Mouse (Mus musculus) olfactory bulb, adult 2 months (tissue): ENCODE data around the gene Slc25a27.

ENCODE experiments used
- CTCF ChIP-seq: fragments of 200-500 bp; IDR thresholded peaks from 2 replicates; pipeline ENCODE4 v1.5.1; 2012; ENCODE audit warnings: low read depth, mild to moderate bottlenecking, low read length, moderate library complexity; ENCODE audit not compliant: insufficient read depth
- POLR2A ChIP-seq: fragments of 200-500 bp; IDR thresholded peaks from 2 replicates; pipeline ENCODE4 v1.6.1; 2012; ENCODE audit warnings: mild to moderate bottlenecking, low read depth, low read length, moderate library complexity; ENCODE audit not compliant: insufficient read depth

DNA sequence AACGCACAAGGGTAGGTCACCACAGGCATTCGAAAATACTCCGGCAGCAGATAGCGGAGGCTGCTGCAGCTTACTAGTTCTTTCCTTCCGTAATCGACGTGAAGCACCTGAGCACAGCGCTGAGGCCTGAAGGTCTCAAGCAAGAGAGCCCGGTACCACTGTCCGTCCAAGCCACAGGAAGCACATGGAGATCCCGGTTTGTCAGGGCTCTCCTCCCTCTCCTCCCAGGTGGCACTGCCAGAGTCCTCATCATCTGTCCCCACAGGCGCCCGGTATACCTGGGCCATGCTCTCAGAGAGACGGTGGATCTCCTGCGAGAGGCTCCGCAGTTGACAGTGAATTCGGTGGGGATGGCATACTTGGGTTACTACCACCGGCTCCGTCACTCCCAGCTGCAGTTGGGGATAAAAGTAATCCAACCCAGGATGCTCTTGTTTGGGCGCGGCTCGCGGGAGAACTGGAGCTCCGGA is 38.0 kb downstream of the Slc25a27 start:
- TF ChIP-seq POLR2A (no peak), CTCF (no peak)
